Mouse (Mus musculus) limb, embryonic 12.5 days (tissue): ENCODE results near the gene Prex1. TPM values are rescaled to one million over a fixed set of nuclear protein-coding genes. Genes with fewer than 3 reads are reported as not detected.
A peak's percentile ranks its signal among the peaks of the same experiment; 100 is the strongest.

Source experiments
- ATAC-seq: fragments of 200-750 bp; cut with Nextera tagmentation; 2 replicates; pipeline ENCODE4 v1.8.0; 2017; ENCODE audit warnings: low read depth, moderate TSS enrichment; ENCODE audit not compliant: insufficient number of reproducible peaks, insufficient read depth, low FRiP score, low TSS enrichment
- H3K27ac ChIP-seq: fragments of 300-500 bp; sonication (generic); 2 replicates; pipeline ENCODE4 v1.5.1; 2016; ENCODE audit warnings: mild to moderate bottlenecking, moderate library complexity
- H3K27me3 ChIP-seq: fragments of 300-500 bp; sonication (generic); 2 replicates; pipeline ENCODE4 v1.6.1; 2016; ENCODE audit warnings: mild to moderate bottlenecking, moderate library complexity
- H3K36me3 ChIP-seq: fragments of 300-500 bp; sonication (generic); 2 replicates; pipeline ENCODE4 v1.6.1; 2016; ENCODE audit warnings: mild to moderate bottlenecking, moderate library complexity
- H3K4me1 ChIP-seq: fragments of 300-500 bp; sonication (generic); replicated peaks from 2 replicates; pipeline ENCODE4 v1.6.1; 2016
- H3K4me2 ChIP-seq: fragments of 300-500 bp; sonication (generic); 2 replicates; pipeline ENCODE4 v1.6.1; 2016; ENCODE audit warnings: mild to moderate bottlenecking, moderate library complexity
- H3K4me3 ChIP-seq: fragments of 300-500 bp; sonication (generic); replicated peaks from 2 replicates; pipeline ENCODE4 v1.5.1; 2016; ENCODE audit warnings: mild to moderate bottlenecking
- H3K9ac ChIP-seq: fragments of 300-500 bp; sonication (generic); replicated peaks from 2 replicates; pipeline ENCODE4 v1.6.1; 2016; ENCODE audit warnings: mild to moderate bottlenecking, moderate library complexity
- H3K9me3 ChIP-seq: fragments of 300-500 bp; sonication (generic); 2 replicates; pipeline ENCODE4 v1.6.1; 2016; ENCODE audit warnings: mild to moderate bottlenecking, moderate library complexity
- WGBS: fragments of 180-500 bp; shearing (Covaris S2); methylation state at CpG from one replicate; pipeline ENCODE4 v1.1.7; 2016; 5-methylcytosine and 5-hydroxymethylcytosine counted together
- polyA plus RNA-seq: library from polyadenylated mRNA; unstranded; fragments of >200 nt; fragmentation: Nextera tagmentation; extraction: Ambion mirVana; gene quantifications from 2 replicates; pipeline ENCODE4 v1.2.1, GENCODE M21; 2016

Prex1 gene
- polyA plus RNA-seq, 1 experiment from 2014 or later: 26.5 TPM

DNA sequence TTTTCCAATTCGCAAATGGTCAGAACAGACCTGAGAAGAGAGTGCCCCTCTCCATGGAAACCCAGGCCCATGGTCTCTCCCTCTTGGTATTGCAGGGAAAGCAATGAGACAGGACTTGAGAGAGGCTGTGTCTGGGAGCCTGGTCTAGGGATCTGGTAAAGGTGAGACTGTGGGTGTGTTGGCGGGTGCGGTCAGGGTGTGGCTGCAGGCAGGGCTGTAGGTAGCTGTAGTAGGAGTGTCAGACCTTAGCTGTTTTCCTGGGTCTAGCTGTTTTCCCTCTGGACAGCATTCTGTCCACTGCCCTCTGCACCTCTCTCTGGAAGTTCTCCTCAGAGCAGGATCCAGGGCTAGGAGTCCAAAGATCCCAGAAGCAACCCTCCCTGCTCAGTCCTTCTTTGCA lies 141.3 kb downstream of the Prex1 start:
- ATAC-seq: no peak
- no peak overlapping the region for H3K4me2 ChIP-seq
- H3K9me3 ChIP-seq: no peaks in the 10 kb centered on the region
- H3K36me3 ChIP-seq: peaks cover 65% of the 10 kb centered on the region
- no peak overlapping the region for H3K4me3 ChIP-seq
- 96% methylated on average over 3 of the region's 3 CpGs for WGBS
- H3K27me3 ChIP-seq: no peaks in the 10 kb centered on the region
- H3K4me1 ChIP-seq: no peaks in the 10 kb centered on the region
- no peak overlapping the region for H3K9ac ChIP-seq
- H3K27ac ChIP-seq: no peak overlapping the region

DNA sequence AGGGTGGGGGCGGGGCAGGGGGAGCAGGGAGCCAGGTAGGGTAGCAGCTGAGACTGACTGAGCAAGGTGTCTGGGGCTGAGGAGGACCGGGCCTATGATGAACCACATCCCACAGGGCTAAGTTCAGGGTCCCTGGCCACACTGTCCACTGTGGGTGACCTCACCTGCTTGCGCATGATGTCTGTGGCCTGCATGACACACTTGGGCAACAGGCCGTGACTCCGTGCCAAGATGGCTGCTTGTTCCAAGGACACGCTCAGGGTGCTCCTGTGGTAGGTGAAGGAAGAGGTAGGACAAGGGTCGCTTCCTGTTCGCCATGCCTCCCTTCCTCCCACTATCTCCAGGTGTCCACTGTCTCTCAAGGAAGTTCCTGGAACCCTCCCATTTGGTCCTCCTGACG lies 144.4 kb downstream of the Prex1 start:
- no peak for ATAC-seq
- Histone ChIP-seq H3K4me1 (peaks cover 3% of the 10 kb centered on the region; the same call in 1 of the 2 replicates), H3K27ac (no peak overlapping the region), H3K4me3 (no peak overlapping the region), H3K9ac (no peak overlapping the region), H3K36me3 (peaks cover 67% of the 10 kb centered on the region), H3K4me2 (no peak overlapping the region), H3K27me3 (no peaks in the 10 kb centered on the region), H3K9me3 (no peaks in the 10 kb centered on the region)
- WGBS: 91% methylated on average over 9 of the region's 9 CpGs

DNA sequence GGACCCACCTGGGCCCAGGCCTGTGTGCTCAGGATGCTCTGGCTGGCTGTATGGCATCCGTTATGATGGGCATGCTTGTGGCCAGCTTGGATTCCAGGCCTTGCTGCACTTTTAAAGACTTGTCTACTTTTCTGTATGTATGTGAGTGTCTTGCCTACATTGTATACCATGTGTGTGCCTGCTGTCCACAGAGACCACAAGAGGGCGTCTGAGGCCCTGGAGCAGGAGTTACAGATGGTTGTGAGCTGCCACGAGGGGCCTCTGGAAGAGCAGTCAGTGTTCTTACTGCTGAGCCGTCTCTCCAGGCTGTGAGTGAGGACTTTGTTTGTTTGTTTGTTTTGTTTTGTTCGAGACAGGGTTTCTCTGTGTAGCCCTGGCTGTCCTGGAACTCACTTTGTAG lies 148.1 kb downstream of the Prex1 start:
- H3K36me3 ChIP-seq: peaks cover 37% of the 10 kb centered on the region
- 73% methylated on average over 5 of the region's 5 CpGs for WGBS
- no peaks in the 10 kb centered on the region for H3K9me3 ChIP-seq
- no peak overlapping the region for H3K27ac ChIP-seq
- H3K4me1 ChIP-seq: peaks cover 11% of the 10 kb centered on the region; the same call in 1 of the 2 replicates
- ATAC-seq: no peak
- no peak overlapping the region for H3K4me2 ChIP-seq
- H3K4me3 ChIP-seq: no peak overlapping the region
- no peak overlapping the region for H3K9ac ChIP-seq
- H3K27me3 ChIP-seq: no peaks in the 10 kb centered on the region

DNA sequence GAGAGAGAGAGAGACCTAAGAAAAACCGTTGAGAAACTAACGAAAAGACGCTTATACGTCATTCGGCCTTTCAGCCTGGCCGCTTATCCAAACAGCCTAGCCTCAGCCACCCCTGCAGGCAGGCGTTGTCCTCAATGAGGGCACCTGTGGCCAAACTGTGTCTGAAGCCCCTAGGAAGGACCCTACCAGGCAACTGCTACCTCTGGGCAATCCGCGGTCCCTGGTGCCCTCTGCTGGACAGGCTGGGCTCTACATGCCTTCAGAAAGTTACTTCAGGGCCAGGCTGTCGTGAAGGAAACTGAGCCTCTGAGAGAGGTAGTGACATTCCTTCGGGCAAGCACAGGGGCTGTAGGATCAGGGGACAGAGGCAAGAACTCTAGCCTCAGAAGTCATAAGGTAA lies 149.2 kb downstream of the Prex1 start:
- Histone ChIP-seq H3K36me3 (peaks cover 30% of the 10 kb centered on the region), H3K4me1 (peaks cover 20% of the 10 kb centered on the region), H3K9ac (no peak overlapping the region), H3K4me2 (peak overlapping the region; percentile 43), H3K9me3 (no peaks in the 10 kb centered on the region), H3K27me3 (no peaks in the 10 kb centered on the region), H3K4me3 (no peak overlapping the region), H3K27ac (no peak overlapping the region)
- no peak; the same call in 1 of the 2 replicates for ATAC-seq
- 3% methylated on average over 11 of the region's 11 CpGs for WGBS

DNA sequence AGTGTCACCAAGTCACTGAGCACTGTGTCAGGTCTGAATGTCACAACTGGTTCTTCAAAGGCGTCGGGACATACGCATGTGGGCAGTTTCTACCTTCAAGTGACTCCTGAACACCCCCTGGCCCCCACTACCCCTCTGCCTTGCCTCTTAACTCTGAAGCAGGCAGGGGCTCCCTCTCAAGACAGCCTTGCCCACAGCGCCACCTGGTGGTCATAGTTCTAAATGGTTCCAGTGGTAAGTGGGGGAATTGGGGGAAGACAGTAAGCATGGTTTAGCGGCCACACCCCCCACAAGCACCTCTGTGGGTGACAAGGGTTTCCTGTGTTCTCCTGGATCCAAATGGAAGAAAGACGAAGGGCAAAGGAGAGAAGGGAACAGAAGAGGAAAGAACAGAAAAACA lies 149.7 kb downstream of the Prex1 start:
- WGBS: 5% methylated on average over 6 of the region's 6 CpGs
- Histone ChIP-seq H3K4me1 (peaks cover 21% of the 10 kb centered on the region), H3K36me3 (peaks cover 25% of the 10 kb centered on the region), H3K9ac (no peak overlapping the region), H3K9me3 (no peaks in the 10 kb centered on the region), H3K27ac (peak overlapping the region; percentile 35; the same call in 1 of the 2 replicates), H3K27me3 (no peaks in the 10 kb centered on the region), H3K4me2 (peak overlapping the region; percentile 43), H3K4me3 (no peak overlapping the region)
- no peak; the same call in 1 of the 2 replicates for ATAC-seq

DNA sequence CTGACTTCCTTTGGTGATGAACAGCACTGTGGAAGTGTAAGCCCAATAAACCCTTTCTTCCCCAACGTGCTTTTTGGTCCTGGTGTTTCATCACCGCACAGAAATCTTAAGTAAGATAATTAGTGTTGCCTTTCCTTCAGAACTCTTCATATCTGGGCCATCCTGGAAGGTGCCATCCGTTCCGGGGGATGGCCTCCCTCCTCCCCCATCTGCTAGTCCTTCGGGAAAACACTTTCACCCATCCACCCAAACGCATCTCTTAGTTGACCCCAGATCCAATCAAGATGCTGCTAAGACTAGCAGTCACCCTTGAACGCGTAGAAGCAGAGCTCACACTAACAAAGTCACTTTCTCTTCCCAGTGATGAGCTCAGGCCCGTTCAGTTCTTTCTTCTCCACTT lies 150.6 kb downstream of the Prex1 start:
- H3K9me3 ChIP-seq: no peaks in the 10 kb centered on the region
- H3K9ac ChIP-seq: no peak overlapping the region
- peaks cover 21% of the 10 kb centered on the region for H3K4me1 ChIP-seq
- peaks cover 17% of the 10 kb centered on the region for H3K36me3 ChIP-seq
- H3K27me3 ChIP-seq: no peaks in the 10 kb centered on the region
- no peak overlapping the region for H3K4me3 ChIP-seq
- no peak overlapping the region for H3K4me2 ChIP-seq
- H3K27ac ChIP-seq: 0 out of 2 replicates have a peak overlapping the region, but pooled peaks have one; percentile 2
- 90% methylated on average over 9 of the region's 9 CpGs for WGBS
- no peak for ATAC-seq

GRCm38 (mm10) chr2:166561781-166562180 lies 151.9 kb downstream of the Prex1 start:
- H3K9me3 ChIP-seq: no peaks in the 10 kb centered on the region
- peaks cover 22% of the 10 kb centered on the region for H3K4me1 ChIP-seq
- 0 out of 2 replicates have a peak, but pooled peaks cover 5% of the 10 kb centered on the region for H3K36me3 ChIP-seq
- ATAC-seq: no peak
- WGBS: 65% methylated on average over 7 of the region's 7 CpGs
- H3K27ac ChIP-seq: no peak overlapping the region
- H3K4me2 ChIP-seq: no peak overlapping the region
- H3K4me3 ChIP-seq: no peak overlapping the region
- no peak overlapping the region; the same call in 1 of the 2 replicates for H3K9ac ChIP-seq
- H3K27me3 ChIP-seq: no peaks in the 10 kb centered on the region

GRCm38 (mm10) chr2:166560826-166561225 lies 152.8 kb downstream of the Prex1 start:
- Histone ChIP-seq H3K27me3 (no peaks in the 10 kb centered on the region), H3K9ac (no peak overlapping the region), H3K4me3 (no peak overlapping the region), H3K9me3 (no peaks in the 10 kb centered on the region), H3K4me1 (peaks cover 25% of the 10 kb centered on the region), H3K4me2 (no peak overlapping the region), H3K36me3 (0 out of 2 replicates have a peak, but pooled peaks cover 5% of the 10 kb centered on the region), H3K27ac (0 out of 2 replicates have a peak overlapping the region, but pooled peaks have one; percentile 35)
- WGBS: 84% methylated on average over 7 of the region's 7 CpGs
- ATAC-seq: no peak

- Histone ChIP-seq H3K9ac (no peak overlapping the region), H3K4me1 (peaks cover 25% of the 10 kb centered on the region), H3K27me3 (no peaks in the 10 kb centered on the region), H3K9me3 (no peaks in the 10 kb centered on the region), H3K36me3 (no peaks in the 10 kb centered on the region), H3K4me2 (no peak overlapping the region), H3K4me3 (no peak overlapping the region), H3K27ac (no peak overlapping the region)
- WGBS: 18% methylated on average over 10 of the region's 10 CpGs
- no peak for ATAC-seq
Observed at GRCm38 (mm10) chr2:166559531-166559930, 154.1 kb downstream of the Prex1 start.

DNA sequence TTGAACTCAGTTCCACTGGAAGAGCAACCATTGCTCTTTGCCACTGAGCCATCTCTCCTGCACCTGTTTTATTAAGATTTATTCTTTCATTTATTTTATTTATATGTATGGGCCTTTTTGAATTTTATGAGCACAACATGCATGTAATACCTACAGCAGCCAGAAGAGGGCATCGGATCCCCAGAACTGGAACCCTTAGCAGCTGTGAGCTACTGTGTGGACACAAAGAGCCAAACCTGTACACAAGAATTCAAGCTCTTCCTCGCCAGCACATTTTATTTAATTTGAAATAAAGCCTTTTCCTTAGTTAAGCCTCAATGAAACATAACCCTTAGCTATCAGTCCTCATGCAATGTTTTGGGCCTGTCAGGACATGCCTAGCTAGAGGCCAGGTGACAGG lies 158.1 kb downstream of the Prex1 start:
- Histone ChIP-seq H3K27me3 (no peaks in the 10 kb centered on the region), H3K27ac (no peak overlapping the region), H3K4me2 (no peak overlapping the region), H3K9ac (no peak overlapping the region), H3K4me1 (peaks cover 42% of the 10 kb centered on the region), H3K9me3 (no peaks in the 10 kb centered on the region), H3K4me3 (no peak overlapping the region), H3K36me3 (no peaks in the 10 kb centered on the region)
- 65% methylated on average over 2 of the region's 2 CpGs for WGBS
- no peak for ATAC-seq

DNA sequence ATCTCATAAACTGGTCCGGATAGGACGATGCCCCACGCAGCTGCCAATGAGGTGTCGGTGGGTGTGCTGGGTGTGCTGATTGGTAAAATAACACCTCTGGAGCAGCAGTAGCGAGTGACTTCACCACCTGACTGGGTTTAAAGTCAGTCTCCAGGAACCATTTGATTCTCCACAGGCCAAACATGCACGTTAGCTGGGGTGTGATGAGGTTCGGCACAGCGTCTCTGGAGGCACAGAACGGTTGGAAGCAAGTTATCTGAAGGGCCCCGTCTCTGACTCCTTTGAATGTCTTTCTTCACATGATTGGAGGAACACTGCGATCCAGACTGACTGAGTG lies 159.5 kb downstream of the Prex1 start:
- ATAC-seq: no peak
- 62% methylated on average over 11 of the region's 11 CpGs for WGBS
- H3K4me2 ChIP-seq: no peak overlapping the region
- H3K36me3 ChIP-seq: no peaks in the 10 kb centered on the region
- peaks cover 45% of the 10 kb centered on the region for H3K4me1 ChIP-seq
- H3K9me3 ChIP-seq: no peaks in the 10 kb centered on the region
- H3K27me3 ChIP-seq: no peaks in the 10 kb centered on the region
- no peak overlapping the region for H3K9ac ChIP-seq
- peak overlapping the region; percentile 71 for H3K27ac ChIP-seq
- no peak overlapping the region for H3K4me3 ChIP-seq

GRCm38 (mm10) chr2:166553502-166554168 lies 160.0 kb downstream of the Prex1 start:
- peak; percentile 63 for ATAC-seq
- H3K4me3 ChIP-seq: no peak overlapping the region
- H3K27ac ChIP-seq: peak overlapping the region; percentile 71
- H3K9ac ChIP-seq: no peak overlapping the region
- WGBS: 26% methylated on average over 18 of the region's 18 CpGs
- H3K4me2 ChIP-seq: peak overlapping the region; percentile 22
- H3K27me3 ChIP-seq: no peaks in the 10 kb centered on the region
- H3K9me3 ChIP-seq: no peaks in the 10 kb centered on the region
- no peaks in the 10 kb centered on the region for H3K36me3 ChIP-seq
- H3K4me1 ChIP-seq: peaks cover 45% of the 10 kb centered on the region
